Mouse (Mus musculus): ENCODE measurements around the gene Treml1. TPM values are rescaled to one million over a fixed set of nuclear protein-coding genes. Genes with fewer than 3 reads are reported as not detected.

Treml1 gene
- total and polyA plus RNA-seq, 3 experiments = 0.96 to 1.7 TPM; not detected in 1

DNA sequence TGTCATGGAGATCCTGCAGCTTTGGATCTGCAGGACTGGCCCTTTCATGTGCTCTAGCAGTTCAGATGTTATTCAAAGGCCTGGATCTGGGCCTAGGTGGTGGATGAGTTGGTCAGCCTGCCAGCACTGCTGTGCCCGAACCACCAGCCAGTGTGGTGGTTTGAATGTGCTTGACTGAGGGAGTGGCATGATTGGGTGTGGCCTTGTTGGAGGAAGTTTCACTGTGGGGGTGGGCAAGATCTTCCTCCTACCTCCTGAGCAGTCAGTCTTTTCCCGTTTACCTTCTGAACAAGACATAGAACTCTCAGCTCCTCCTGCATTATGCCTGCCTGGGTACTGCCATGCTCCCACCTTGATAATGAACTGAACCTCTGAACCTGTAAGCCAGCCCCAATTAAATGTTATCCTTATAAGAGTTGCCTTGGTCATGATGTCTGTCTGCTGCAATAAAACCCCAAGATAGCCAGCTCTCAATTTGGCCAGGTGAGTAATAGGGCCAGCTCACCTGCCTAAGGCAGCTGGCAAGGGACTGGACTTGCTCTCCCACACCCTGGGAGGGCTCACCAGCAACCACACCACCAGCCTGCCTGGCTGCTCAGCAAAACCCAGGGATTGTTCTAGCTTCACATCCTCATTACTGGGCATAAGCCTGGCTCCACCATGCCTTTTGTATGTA, 26.2 kb downstream of the Treml1 start:
- peaks cover 0 to 4% of the 10 kb centered on the region in 2 experiments; a peak in 1 of 4 replicates for H3K4me1 ChIP-seq (ENCODE audit: control insufficient read depth in 1 of 2, insufficient read depth in 2 of 2, low read length in 2 of 2)
- H3K27ac ChIP-seq (ENCODE audit: control insufficient read depth, low read depth, low read length) = no peak overlapping the region
- H3K36me3 ChIP-seq (ENCODE audit: control insufficient read depth in 1 of 2, insufficient read depth in 2 of 2, low read length in 2 of 2) = peaks cover 11 to 15% of the 10 kb centered on the region in 2 experiments
- H3K9ac ChIP-seq (ENCODE audit: control insufficient read depth, low read depth, low read length, poor library complexity, severe bottlenecking) = no peak overlapping the region
- H3K4me3 ChIP-seq (ENCODE audit: control insufficient read depth in 1 of 2, insufficient read depth in 1 of 2, low read depth in 2 of 2, low read length in 2 of 2) = no peak overlapping the region
- H3K79me2 ChIP-seq (ENCODE audit: control insufficient read depth, insufficient read depth, low read length, poor library complexity) = no peaks in the 10 kb centered on the region
- peak; percentile 71 for DNase-seq (ENCODE audit: low read depth, low spot score)
- H3K9me3 ChIP-seq (replicated peaks; ENCODE audit: insufficient read depth, low read length) = no peaks in the 10 kb centered on the region
- TF ChIP-seq KAT2A (conservative IDR thresholded peaks at IDR 0.05; ENCODE audit: low read depth, low read length) = no peak
- peak in 1 of 2 experiments; percentile 50; a peak in 1 of 4 replicates for TF ChIP-seq POLR2A (IDR thresholded peaks at IDR 0.05; ENCODE audit: control insufficient read depth in 1 of 2, insufficient read depth in 1 of 2, low read depth in 1 of 2, low read length in 2 of 2, poor library complexity in 1 of 2)
- TF ChIP-seq RCOR1 (IDR thresholded peaks at IDR 0.05; ENCODE audit: low read depth, low read length) = no peak
- 0 out of 2 replicates have a peak, but pooled peaks have one; percentile 13 for TF ChIP-seq SMC3 (IDR thresholded peaks at IDR 0.05; ENCODE audit: low read depth, low read length)
- peak; percentile 91 for TF ChIP-seq POLR2AphosphoS2 (IDR thresholded peaks at IDR 0.05; ENCODE audit: low read length)
- TF ChIP-seq ZKSCAN1 (IDR thresholded peaks at IDR 0.05; ENCODE audit: low read depth, low read length) = no peak
- peak; percentile 33 for TF ChIP-seq ZMIZ1 (IDR thresholded peaks at IDR 0.05; ENCODE audit: low read depth, low read length)
- no peak for TF ChIP-seq RAD21 (IDR thresholded peaks at IDR 0.05; ENCODE audit: low read depth, low read length)
- TF ChIP-seq EP300 (IDR thresholded peaks at IDR 0.05; ENCODE audit: low read depth in 1 of 2, low read length in 2 of 2) = 0 out of 4 replicates have a peak, but pooled peaks of 1 of the 2 experiments have one; percentile 19
- no peak for TF ChIP-seq MAX (IDR thresholded peaks at IDR 0.05; ENCODE audit: low read length)
- no peak for TF ChIP-seq SIN3A (IDR thresholded peaks at IDR 0.05; ENCODE audit: low read length)
- no peaks in the 10 kb centered on the region for H3K27me3 ChIP-seq (ENCODE audit: control insufficient read depth in 1 of 2, insufficient read depth in 2 of 2, low read length in 2 of 2)

DNA sequence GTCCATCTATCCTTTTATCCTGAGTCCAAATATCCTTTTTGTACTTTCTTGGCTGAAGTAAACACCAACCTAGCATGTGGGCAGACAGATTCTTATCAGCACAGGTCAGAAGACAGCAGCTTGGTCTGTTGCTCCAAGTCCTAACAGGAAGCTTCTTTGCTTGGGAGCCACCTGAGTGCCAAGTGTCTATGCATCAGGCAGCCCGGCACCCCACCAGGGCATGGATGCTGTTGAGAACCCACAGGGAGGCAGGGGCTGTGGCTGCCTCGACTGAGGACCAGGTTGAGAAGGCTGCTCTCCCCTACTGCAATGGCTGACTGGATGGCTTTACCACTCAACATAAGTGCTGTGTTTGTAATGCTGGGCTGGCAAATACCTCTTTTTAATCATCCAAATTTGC, 28.9 kb downstream of the Treml1 start:
- H3K36me3 ChIP-seq (ENCODE audit: control insufficient read depth in 1 of 2, insufficient read depth in 2 of 2, low read length in 2 of 2) = peaks cover 11 to 33% of the 10 kb centered on the region in 2 experiments
- no peaks in the 10 kb centered on the region for H3K79me2 ChIP-seq (ENCODE audit: control insufficient read depth, insufficient read depth, low read length, poor library complexity)
- no peak overlapping the region for H3K4me3 ChIP-seq (ENCODE audit: control insufficient read depth in 1 of 2, insufficient read depth in 1 of 2, low read depth in 2 of 2, low read length in 2 of 2)
- H3K27me3 ChIP-seq (ENCODE audit: control insufficient read depth in 1 of 2, insufficient read depth in 2 of 2, low read length in 2 of 2) = no peaks in the 10 kb centered on the region
- 0 out of 4 replicates have a peak, but pooled peaks cover 0 to 4% of the 10 kb centered on the region in 2 experiments for H3K4me1 ChIP-seq (ENCODE audit: control insufficient read depth in 1 of 2, insufficient read depth in 2 of 2, low read length in 2 of 2)
- TF ChIP-seq UBTF (IDR thresholded peaks at IDR 0.05; ENCODE audit: borderline replicate concordance, insufficient read depth, low read depth, low read length) = no peak
- no peak for TF ChIP-seq SMC3 (IDR thresholded peaks at IDR 0.05; ENCODE audit: low read depth, low read length)
- TF ChIP-seq NRF1 (IDR thresholded peaks at IDR 0.05; ENCODE audit: insufficient read depth, low read depth, low read length, poor library complexity, severe bottlenecking) = no peak
- TF ChIP-seq ETS1 (IDR thresholded peaks at IDR 0.05; ENCODE audit: low read depth, low read length) = no peak
- no peak for TF ChIP-seq MYC (IDR thresholded peaks at IDR 0.05; ENCODE audit: low read depth, low read length)
- no peak for TF ChIP-seq MYB (IDR thresholded peaks at IDR 0.05; ENCODE audit: low read depth, low read length)
- TF ChIP-seq GABPA (IDR thresholded peaks at IDR 0.05; ENCODE audit: low read depth, low read length) = no peak
- TF ChIP-seq MXI1 (IDR thresholded peaks at IDR 0.05; ENCODE audit: low read depth, low read length) = no peak
- no peak for TF ChIP-seq RCOR1 (IDR thresholded peaks at IDR 0.05; ENCODE audit: low read depth, low read length)
- no peak for TF ChIP-seq KAT2A (conservative IDR thresholded peaks at IDR 0.05; ENCODE audit: low read depth, low read length)
- no peak for TF ChIP-seq JUND (IDR thresholded peaks at IDR 0.05; ENCODE audit: low read depth, low read length)
- TF ChIP-seq HCFC1 (IDR thresholded peaks at IDR 0.05; ENCODE audit: low read depth, low read length) = no peak
- TF ChIP-seq TCF12 (IDR thresholded peaks at IDR 0.05; ENCODE audit: low read depth, low read length) = no peak
- TF ChIP-seq POLR2A (IDR thresholded peaks at IDR 0.05; ENCODE audit: control insufficient read depth in 1 of 2, insufficient read depth in 1 of 2, low read depth in 1 of 2, low read length in 2 of 2, poor library complexity in 1 of 2) = no peak
- TF ChIP-seq CTCF (IDR thresholded peaks at IDR 0.05 in 2 of 3, conservative IDR thresholded peaks at IDR 0.05 in 1 of 3; ENCODE audit: control insufficient read depth in 1 of 3, insufficient read depth in 1 of 3, low read depth in 2 of 3, low read length in 3 of 3, poor library complexity in 1 of 3, severe bottlenecking in 1 of 3) = no peak
- no peak for TF ChIP-seq E2F4 (IDR thresholded peaks at IDR 0.05; ENCODE audit: borderline replicate concordance, low read depth, low read length)
- TF ChIP-seq MEF2A (IDR thresholded peaks at IDR 0.05; ENCODE audit: extremely low read depth, insufficient replicate concordance, low read depth, low read length, poor library complexity, severe bottlenecking) = no peak
- no peak for TF ChIP-seq BHLHE40 (IDR thresholded peaks at IDR 0.05; ENCODE audit: borderline replicate concordance, low read depth, low read length)
- TF ChIP-seq USF2 (IDR thresholded peaks at IDR 0.05; ENCODE audit: borderline replicate concordance in 1 of 2, insufficient read depth in 1 of 2, low read depth in 1 of 2, low read length in 2 of 2) = no peak
- TF ChIP-seq POLR2AphosphoS5 (IDR thresholded peaks at IDR 0.05; ENCODE audit: borderline replicate concordance, low read depth, low read length) = no peak
- H3K27ac ChIP-seq (ENCODE audit: control insufficient read depth, low read depth, low read length) = no peak overlapping the region
- DNase-seq (ENCODE audit: low read depth, low spot score) = no peak
- no peak overlapping the region for H3K9ac ChIP-seq (ENCODE audit: control insufficient read depth, low read depth, low read length, poor library complexity, severe bottlenecking)
- no peaks in the 10 kb centered on the region for H3K9me3 ChIP-seq (replicated peaks; ENCODE audit: insufficient read depth, low read length)

Data from MEL (cell line).